Mouse (Mus musculus) large intestine, adult 2 months (tissue): ENCODE measurements around the gene Abca17. TPM values are rescaled to one million over a fixed set of nuclear protein-coding genes. Genes with fewer than 3 reads are reported as not detected.

Source experiments
- DNase-seq: peaks from one replicate; pipeline ENCODE4 v3.0.0-alpha.2; 2012; ENCODE audit warnings: low read depth, low spot score
- WGBS: fragments of 180-500 bp; shearing (Covaris S2); methylation state at CpG from one replicate; pipeline ENCODE4 v1.1.7; 2018; 5-methylcytosine and 5-hydroxymethylcytosine counted together
- polyA plus RNA-seq: library from polyadenylated mRNA; depleted of rRNA; stranded (reverse); fragments of >200 nt; gene quantifications from 2 replicates; pipeline ENCODE4 v1.2.3, GENCODE M21; 2012; rRNA removed

Gene Abca17
- polyA plus RNA-seq: 0.01 TPM in 1 of 2 replicates, not detected in the other

- WGBS: 3% methylated on average over 42 of the region's 42 CpGs
- no peak for DNase-seq
These were observed at the start of gene Abca17 for GRCm38 (mm10) chr17:24350926-24351759. Gene Abca17 (minus strand): TSS chr17:24351068.

GRCm38 (mm10) chr17:24394456-24394855, 43.6 kb upstream of the Abca17 start:
- 70% methylated on average over 7 of the region's 7 CpGs for WGBS
- DNase-seq: no peak

DNA sequence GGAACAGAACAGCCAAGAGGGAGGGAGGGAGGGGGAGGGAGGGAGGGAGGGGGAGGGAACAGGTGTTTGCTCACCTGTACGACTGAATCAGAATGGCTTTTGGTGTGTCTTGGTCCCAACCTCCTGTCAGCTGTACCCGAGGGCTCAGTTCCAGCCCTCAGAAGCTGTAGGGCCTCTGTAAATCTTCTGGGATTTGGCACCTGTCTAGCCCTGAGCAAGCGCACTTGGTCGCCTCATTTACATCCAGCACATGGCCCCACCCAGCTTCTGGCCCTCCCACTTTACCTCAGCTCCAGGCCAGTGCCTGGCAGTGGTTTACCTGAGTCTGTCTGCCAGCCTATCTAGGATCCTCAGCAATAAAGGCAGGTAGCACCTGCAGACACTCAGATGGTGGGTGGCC, 42.7 kb upstream of the Abca17 start:
- peak; percentile 60 for DNase-seq
- WGBS: 11% methylated on average over 4 of the region's 4 CpGs

- no peak for DNase-seq
- 78% methylated on average over 8 of the region's 8 CpGs for WGBS
These were observed 40.3 kb upstream of the Abca17 start for GRCm38 (mm10) chr17:24391149-24391548.

GRCm38 (mm10) chr17:24389865-24390264, 39.0 kb upstream of the Abca17 start:
- WGBS: 9% methylated on average over 2 of the region's 2 CpGs

DNA sequence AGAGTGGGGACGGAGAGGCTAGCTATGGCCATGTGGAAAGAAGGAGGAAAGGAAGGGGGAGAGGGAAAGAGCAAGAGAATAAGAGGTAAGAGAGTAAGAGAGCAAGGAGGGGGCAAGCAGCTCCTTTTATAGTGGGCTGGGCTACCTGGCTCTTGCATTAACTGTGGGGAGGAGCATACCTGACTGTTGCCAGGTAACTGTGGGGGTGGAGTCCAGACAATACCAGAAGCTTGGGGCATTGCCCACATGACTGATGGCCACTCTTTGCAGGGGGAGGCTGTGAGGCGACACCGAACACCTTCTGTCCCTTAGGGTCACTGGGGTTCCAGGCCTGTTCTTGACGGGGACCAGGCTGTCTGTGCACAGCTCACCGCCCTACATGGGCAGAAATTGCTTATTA, 37.8 kb upstream of the Abca17 start:
- WGBS: 92% methylated on average over 5 of the region's 5 CpGs
- no peak for DNase-seq

More at GRCm38 (mm10) chr17:24389865-24390264, 39.0 kb upstream of the Abca17 start:
- peak; percentile 18 for DNase-seq

DNA sequence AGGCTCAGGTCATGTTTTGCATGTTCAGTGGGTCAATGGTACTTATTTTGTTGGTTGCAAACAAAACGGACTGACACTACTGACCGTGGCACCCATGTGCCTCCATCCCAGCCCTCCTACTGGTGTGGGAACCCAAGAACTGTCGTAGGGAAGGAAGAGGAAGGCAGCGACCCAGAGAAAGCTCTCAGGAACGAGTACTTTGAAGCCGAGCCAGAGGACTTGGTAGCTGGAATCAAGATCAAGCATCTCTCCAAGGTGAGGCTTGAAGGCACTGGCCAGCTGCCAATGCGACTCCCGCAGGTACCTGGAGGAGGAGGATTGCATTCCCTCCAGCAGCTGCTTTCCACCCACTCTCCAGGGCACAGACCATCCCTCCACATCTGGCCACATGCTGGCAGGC, 32.9 kb upstream of the Abca17 start:
- WGBS: 68% methylated on average over 8 of the region's 8 CpGs
- DNase-seq: no peak

DNA sequence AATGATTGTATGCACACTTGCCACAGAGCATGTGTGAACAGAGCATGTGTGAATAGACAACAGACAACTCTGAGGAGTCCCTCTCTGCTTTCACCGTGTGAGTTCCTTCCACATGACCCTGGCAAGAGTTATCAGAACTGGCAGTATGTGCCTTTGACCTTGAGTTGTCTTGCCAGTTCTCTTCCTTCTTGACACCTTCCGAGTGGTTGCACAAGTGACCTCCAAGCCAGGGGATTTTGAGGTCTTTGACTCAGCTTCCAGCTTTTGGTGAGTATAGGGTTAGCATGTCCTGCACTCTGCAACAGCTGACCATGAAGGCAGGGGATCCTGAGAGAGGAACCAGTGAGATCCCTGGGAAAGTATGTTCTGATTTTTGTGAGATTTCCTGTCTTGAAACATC, 27.6 kb upstream of the Abca17 start:
- 73% methylated on average over 2 of the region's 2 CpGs for whole genome bisulfite sequencing
- DNase-seq: no peak

DNA sequence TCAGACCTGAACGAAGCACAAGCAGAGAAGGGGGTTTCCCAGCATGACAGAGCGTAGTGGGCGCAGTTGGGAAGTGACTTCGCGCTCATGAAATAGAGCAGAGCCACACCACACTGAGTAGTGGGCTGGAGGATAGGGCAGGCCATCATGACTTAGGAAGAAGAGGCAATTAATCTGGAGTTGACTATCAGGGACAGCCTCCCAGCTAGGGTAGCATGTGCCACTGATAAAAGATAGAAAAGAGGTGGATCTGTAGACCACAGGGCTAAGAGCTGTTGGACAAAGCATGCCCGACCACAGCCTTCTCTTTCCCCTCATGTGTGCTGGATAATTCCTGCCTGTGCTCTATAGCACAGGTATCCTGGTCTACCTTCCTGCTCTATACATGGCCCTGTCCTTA, 25.0 kb upstream of the Abca17 start:
- WGBS: 91% methylated on average over 6 of the region's 6 CpGs
- DNase-seq: no peak

- WGBS: 76% methylated on average over 5 of the region's 5 CpGs
- DNase-seq: no peak
These were observed 24.3 kb upstream of the Abca17 start for GRCm38 (mm10) chr17:24375094-24375712.

DNA sequence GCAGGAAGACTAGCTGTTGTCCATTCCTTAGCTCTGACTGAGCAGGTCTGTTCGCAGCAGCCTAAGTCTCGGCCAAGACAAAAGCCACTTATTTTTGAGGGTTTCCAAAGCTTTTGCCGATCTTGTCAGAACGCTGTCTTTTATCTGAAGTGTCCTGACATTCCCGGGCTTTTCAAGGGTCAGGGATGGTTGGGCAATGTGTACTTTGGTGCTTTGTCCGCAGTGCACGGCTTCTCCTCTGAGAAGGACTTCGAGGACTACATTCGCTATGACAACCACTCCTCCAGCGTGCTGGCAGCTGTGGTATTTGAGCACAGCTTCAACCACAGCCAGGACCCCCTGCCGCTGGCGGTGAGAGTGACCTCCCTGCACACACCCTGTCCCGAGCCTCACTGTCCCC, 15.0 kb upstream of the Abca17 start:
- no peak for DNase-seq
- 73% methylated on average over 13 of the region's 13 CpGs for WGBS

DNA sequence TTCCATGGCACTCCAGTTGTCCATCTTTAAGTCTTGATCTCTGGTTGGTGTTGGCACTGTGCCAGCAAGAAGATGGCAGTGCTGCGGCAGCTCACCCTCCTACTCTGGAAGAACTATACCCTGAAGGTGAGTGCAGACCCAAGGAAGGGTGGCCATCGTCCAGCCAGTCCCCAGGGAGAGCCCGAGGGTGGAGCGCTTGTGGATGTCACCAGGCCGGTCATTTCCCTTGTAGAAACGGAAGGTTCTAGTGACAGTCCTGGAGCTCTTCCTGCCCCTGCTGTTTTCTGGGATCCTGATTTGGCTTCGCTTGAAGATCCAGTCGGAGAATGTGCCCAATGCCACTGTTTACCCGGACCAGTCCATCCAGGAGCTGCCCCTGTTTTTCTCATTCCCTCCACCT, 13.6 kb upstream of the Abca17 start:
- no peak for DNase-seq
- WGBS: 91% methylated on average over 9 of the region's 9 CpGs

DNA sequence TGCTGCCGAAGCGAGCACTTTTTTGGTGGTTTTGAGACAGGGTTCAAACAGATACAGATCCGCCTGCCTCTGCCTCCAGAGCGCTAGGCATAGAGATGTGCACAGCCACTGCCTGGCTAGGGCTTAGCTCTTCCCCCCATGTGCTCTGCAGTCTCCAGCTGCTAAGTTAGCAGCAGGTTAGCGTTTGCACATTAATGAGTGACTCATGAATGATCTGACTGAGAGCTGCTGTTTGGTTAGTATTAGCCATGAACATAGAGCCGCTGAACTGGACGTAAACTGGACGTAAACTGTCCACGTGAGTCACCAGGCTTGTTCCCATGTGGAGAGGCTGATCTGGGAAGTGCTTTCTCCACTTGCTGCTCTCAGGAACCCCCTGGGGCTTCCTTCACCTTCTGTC, 11.7 kb upstream of the Abca17 start:
- WGBS: 62% methylated on average over 9 of the region's 9 CpGs
- no peak for DNase-seq

DNA sequence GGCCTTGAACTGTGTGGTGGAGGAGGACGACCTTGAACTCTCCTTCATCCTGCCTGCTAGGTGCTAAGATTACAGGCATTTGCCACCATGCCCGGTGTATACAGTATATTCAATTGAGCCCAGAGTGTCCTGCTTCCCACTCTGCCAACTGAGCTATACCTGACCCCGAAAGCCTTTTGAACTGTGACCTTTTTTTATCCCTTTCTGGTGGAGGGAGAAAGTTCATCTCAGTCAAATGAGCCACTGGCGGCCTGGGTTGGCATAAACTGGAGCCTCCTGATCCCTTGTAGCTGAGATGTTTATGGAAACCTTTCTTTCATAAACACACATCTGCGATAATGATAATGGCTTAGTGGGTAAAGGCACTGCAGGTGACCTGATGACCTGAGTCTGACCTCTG, 10.4 kb upstream of the Abca17 start:
- no peak for DNase-seq
- 84% methylated on average over 5 of the region's 5 CpGs for WGBS

- no peak for DNase-seq
- 81% methylated on average over 8 of the region's 8 CpGs for WGBS
These were observed 10.0 kb upstream of the Abca17 start for GRCm38 (mm10) chr17:24360841-24361240.

DNA sequence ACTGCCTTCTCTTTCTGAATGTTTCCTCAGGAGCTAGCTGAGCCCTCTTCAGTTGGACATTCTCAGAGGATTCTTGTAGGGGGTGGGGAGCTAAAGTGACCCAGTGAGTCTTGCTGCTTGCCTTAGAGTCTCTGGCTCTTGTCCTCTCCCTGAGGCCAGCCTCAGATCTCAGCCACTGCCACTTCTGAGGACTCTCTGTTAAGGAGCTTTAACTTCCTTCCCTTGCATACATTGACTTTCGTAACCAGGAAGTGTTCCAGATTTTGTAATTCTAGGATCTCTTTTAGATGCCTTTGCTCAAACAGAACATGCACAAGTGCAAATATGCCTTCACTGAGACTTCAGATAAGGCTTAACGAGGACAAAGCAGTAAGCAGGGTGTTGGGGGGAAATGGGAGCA, 9.0 kb upstream of the Abca17 start:
- WGBS: 35% methylated on average over 2 of the region's 2 CpGs
- no peak for DNase-seq

DNA sequence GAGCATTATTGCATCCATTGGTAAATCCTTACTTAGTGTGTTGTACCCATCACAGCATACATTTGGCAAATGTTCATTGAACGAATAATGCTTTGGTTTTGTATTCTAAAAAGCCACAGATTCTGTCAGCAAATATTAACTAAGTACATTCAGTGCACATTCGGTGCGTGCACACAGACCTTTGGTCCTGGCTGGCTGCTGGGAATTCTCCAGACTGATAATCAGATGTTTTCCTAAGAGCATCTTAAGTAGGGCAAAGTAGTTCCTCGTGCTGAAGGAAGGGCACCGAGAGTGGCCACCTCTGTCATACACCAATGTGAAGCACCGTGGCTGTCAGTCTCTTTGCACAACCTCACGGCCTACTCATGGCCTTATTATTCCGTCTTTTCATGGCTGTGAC, 8.1 kb upstream of the Abca17 start:
- 74% methylated on average over 8 of the region's 8 CpGs for WGBS
- DNase-seq: no peak

DNA sequence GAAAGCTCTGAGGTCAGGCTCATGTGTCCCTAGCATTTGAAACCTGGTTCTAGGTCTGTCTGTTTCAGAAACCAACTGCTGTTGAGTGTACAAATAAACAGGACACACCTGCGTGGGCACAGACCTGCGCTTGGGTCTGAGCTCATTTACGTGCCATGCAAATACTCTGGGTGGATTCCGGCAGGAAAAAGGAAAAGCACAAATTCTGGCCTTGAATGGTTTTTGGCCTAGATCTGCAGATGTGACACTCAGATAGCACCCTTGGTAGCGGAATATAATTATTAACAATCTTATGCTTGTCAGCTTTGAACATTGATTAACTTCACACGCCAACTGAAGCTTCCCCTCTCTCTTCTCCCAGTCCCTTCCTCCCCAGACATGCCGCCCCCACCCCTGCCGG, 4.4 kb upstream of the Abca17 start:
- 68% methylated on average over 8 of the region's 8 CpGs for WGBS
- no peak for DNase-seq

DNA sequence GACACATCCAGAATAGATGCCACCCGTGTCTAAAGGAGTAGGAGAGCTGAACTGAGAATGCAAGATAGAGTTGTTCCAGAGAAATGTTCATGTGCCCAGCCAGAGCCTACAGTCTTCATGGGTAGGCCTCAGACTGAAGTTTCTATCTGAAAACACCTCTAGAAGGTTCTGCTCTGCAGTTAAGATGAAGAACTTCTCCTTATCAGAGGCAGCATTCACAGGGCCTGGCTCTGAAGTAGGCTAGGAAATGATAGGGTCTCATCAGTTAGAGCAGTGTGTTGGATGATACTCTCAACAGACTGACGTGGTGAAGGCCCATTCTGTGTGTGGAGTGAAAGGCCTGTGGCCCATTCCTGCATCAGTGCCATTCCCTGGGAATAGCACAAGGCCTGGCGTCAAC, 3.1 kb upstream of the Abca17 start:
- WGBS: 95% methylated on average over 3 of the region's 3 CpGs
- DNase-seq: no peak

DNA sequence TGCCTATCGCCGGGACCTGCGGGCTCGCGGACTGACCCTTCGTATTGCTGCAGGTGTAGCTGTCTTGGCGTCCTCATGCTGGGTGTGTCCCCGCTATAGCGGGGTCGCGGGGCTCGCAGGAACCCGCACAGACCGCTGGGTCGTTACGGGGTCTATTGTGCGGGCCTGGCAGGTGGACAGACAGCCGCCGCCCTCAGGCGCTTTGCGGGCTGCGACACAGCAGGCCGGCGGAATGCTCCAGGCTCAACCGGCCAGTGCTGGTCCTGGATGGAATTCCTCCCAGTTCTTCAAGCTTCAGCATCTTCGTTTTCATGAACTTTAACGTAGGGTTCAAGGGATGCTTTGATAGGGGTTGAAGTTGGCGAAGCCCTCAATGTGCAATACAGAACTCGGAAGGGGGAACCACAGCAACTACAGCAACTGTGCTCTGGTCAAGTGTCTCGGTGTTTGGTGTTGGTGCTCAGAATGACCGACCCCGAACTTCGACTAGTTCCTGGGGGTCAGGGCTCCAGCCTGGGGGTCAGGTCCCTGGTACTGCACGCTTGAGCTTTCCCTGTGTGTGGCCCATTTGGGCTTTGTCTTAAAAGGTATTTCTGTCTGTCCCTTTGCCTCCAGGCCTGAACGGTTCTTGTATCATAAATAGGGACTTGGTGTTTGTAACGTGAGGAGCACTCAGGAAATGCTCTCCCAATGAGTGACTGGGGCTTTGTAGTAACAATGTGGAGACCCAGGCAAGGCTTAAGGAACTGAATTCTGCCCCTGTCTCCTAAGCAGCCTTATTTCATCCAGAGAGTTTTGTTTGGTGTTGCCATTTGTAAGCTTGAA, 1.7 kb upstream of the Abca17 start:
- DNase-seq: no peak
- 6% methylated on average over 36 of the region's 36 CpGs for WGBS
